7 mouse cellular contexts compared by ENCODE assay signal in genomic region chr7:19000421-19000820, GRCm38 (mm10). TPM values are rescaled to one million over a fixed set of nuclear protein-coding genes. Genes with fewer than 3 reads are reported as not detected.
A peak's percentile ranks its signal among the peaks of the same experiment; 100 is the strongest.
DNase-seq lines count a peak whose midpoint lies in the region; ATAC-seq and TF ChIP-seq lines count a peak whose summit lies in the region.

No protein-coding gene starts in this region.

- 52% methylated on average over 10 of the region's 10 CpGs for WGBS in lung, postnatal 0 days
- WGBS in forebrain, embryonic 16.5 days, result 60% methylated on average over 10 of the region's 10 CpGs
- 33% methylated on average over 10 of the region's 10 CpGs for WGBS in liver, embryonic 11.5 days

- H3K27ac ChIP-seq in lung, postnatal 0 days (ENCODE audit: low read length), result peak overlapping the region; percentile 86; the same call in 1 of the 2 replicates
- no peak overlapping the region for H3K27ac ChIP-seq in forebrain, embryonic 16.5 days (ENCODE audit: low read length)
- peak overlapping the region; percentile 39 for H3K27ac ChIP-seq in liver, embryonic 11.5 days (ENCODE audit: low read depth, low read length)

- no peaks in the 10 kb centered on the region for H3K9me3 ChIP-seq in lung, postnatal 0 days (ENCODE audit: low read length)
- H3K9me3 ChIP-seq in forebrain, embryonic 16.5 days (ENCODE audit: control insufficient read depth, low read length), result no peaks in the 10 kb centered on the region
- no peaks in the 10 kb centered on the region for H3K9me3 ChIP-seq in liver, embryonic 11.5 days (ENCODE audit: control insufficient read depth, low read length)

- TF ChIP-seq CTCF in lung, postnatal 0 days (IDR thresholded peaks at IDR 0.05), result no peak

- H3K4me3 ChIP-seq in lung, postnatal 0 days (ENCODE audit: low read depth, low read length), result peak overlapping the region; percentile 24
- peak overlapping the region; percentile 6 for H3K4me3 ChIP-seq in forebrain, embryonic 16.5 days (replicated peaks; ENCODE audit: low read length)
- H3K4me3 ChIP-seq in liver, embryonic 11.5 days (ENCODE audit: low read depth, low read length), result peak overlapping the region; percentile 61

- peak overlapping the region; percentile 54 for H3K4me2 ChIP-seq in lung, postnatal 0 days (replicated peaks; ENCODE audit: low read depth, low read length)
- 0 out of 2 replicates have a peak overlapping the region, but pooled peaks have one; percentile 9 for H3K4me2 ChIP-seq in forebrain, embryonic 16.5 days (ENCODE audit: low read length)
- H3K4me2 ChIP-seq in liver, embryonic 11.5 days, result peak overlapping the region; percentile 99

- H3K9ac ChIP-seq in lung, postnatal 0 days (replicated peaks; ENCODE audit: low read depth), result no peak overlapping the region
- H3K9ac ChIP-seq in forebrain, embryonic 16.5 days (replicated peaks; ENCODE audit: low read depth, low read length), result peak overlapping the region; percentile 29; the same call in 1 of the 2 replicates
- H3K9ac ChIP-seq in liver, embryonic 11.5 days (ENCODE audit: low read depth, low read length), result peak overlapping the region; percentile 68

- ATAC-seq in lung, postnatal 0 days, result no peak
- ATAC-seq in forebrain, embryonic 16.5 days, result no peak
- ATAC-seq in liver, embryonic 11.5 days (replicated peaks; ENCODE audit: low FRiP score), result no peak

- TF ChIP-seq EP300 in lung, postnatal 0 days (IDR thresholded peaks at IDR 0.05), result no peak

- H3K36me3 ChIP-seq in lung, postnatal 0 days (ENCODE audit: insufficient read depth, low read length), result no peaks in the 10 kb centered on the region
- H3K36me3 ChIP-seq in forebrain, embryonic 16.5 days (ENCODE audit: control insufficient read depth, insufficient read depth), result no peaks in the 10 kb centered on the region
- H3K36me3 ChIP-seq in liver, embryonic 11.5 days (ENCODE audit: control insufficient read depth, insufficient read depth, low read length), result peaks cover 7% of the 10 kb centered on the region; the same call in 1 of the 2 replicates

- DNase-seq in lung, postnatal 0 days (ENCODE audit: low spot score), result no peak
- DNase-seq in lung, postnatal 4 days, result no peak
- DNase-seq in liver, embryonic 11.5 days (ENCODE audit: low spot score), result no peak
- peak; percentile 34 for DNase-seq in thymus, postnatal 0 days (ENCODE audit: low spot score)
- no peak for DNase-seq in gastrocnemius, postnatal 25 days
- DNase-seq in ovary, postnatal 36 days (ENCODE audit: low spot score), result no peak

- peaks cover 19% of the 10 kb centered on the region for H3K4me1 ChIP-seq in lung, postnatal 0 days (ENCODE audit: insufficient read depth, low read depth, low read length)
- peaks cover 23% of the 10 kb centered on the region for H3K4me1 ChIP-seq in forebrain, embryonic 16.5 days (replicated peaks; ENCODE audit: control insufficient read depth, insufficient read depth, low read length)
- peaks cover 29% of the 10 kb centered on the region for H3K4me1 ChIP-seq in liver, embryonic 11.5 days (replicated peaks; ENCODE audit: control insufficient read depth, insufficient read depth, low read length)

- H3K27me3 ChIP-seq in lung, postnatal 0 days (replicated peaks; ENCODE audit: insufficient read depth, low read length), result no peaks in the 10 kb centered on the region
- H3K27me3 ChIP-seq in forebrain, embryonic 16.5 days (replicated peaks; ENCODE audit: control insufficient read depth, insufficient read depth, low read length), result no peaks in the 10 kb centered on the region
- H3K27me3 ChIP-seq in liver, embryonic 11.5 days (replicated peaks; ENCODE audit: control insufficient read depth, insufficient read depth, low read length), result no peaks in the 10 kb centered on the region

RNA-seq across cellular contexts. Expression of gene Irf2bp1, which starts 3.4 kb away (rescaled TPM):
- 11.7 and 12.2 TPM in 2 replicates for polyA plus RNA-seq in lung, postnatal 0 days (2015; fragmentation: Nextera tagmentation; extraction: Ambion mirVana)
- 28.0 and 30.4 TPM in 2 replicates for polyA plus RNA-seq in forebrain, embryonic 16.5 days (2015; fragmentation: Nextera tagmentation; extraction: Ambion mirVana)
- polyA plus RNA-seq in liver, embryonic 11.5 days (2014; fragmentation: Nextera tagmentation; extraction: Ambion mirVana), result 23.3 and 24.9 TPM in 2 replicates
- 18.3 and 20.7 TPM in 2 replicates for polyA plus RNA-seq in thymus, postnatal 0 days (2015; fragmentation: Nextera tagmentation; extraction: Ambion mirVana)
- total RNA-seq in gastrocnemius, postnatal 25 days (2021), result 10 to 100 TPM; 13.7 to 14.3 TPM

RNA-seq across cellular contexts. Expression of gene Mypop, which starts 9.4 kb away (rescaled TPM):
- polyA plus RNA-seq in lung, postnatal 0 days (2015; fragmentation: Nextera tagmentation; extraction: Ambion mirVana), result 2.3 and 2.6 TPM in 2 replicates
- polyA plus RNA-seq in forebrain, embryonic 16.5 days (2015; fragmentation: Nextera tagmentation; extraction: Ambion mirVana), result 3.1 and 3.6 TPM in 2 replicates
- polyA plus RNA-seq in liver, embryonic 11.5 days (2014; fragmentation: Nextera tagmentation; extraction: Ambion mirVana), result 1.5 and 2.2 TPM in 2 replicates
- 5.5 and 5.9 TPM in 2 replicates for polyA plus RNA-seq in thymus, postnatal 0 days (2015; fragmentation: Nextera tagmentation; extraction: Ambion mirVana)
- total RNA-seq in gastrocnemius, postnatal 25 days (2021), result 1 to 10 TPM; 4.3 to 4.9 TPM

RNA-seq across cellular contexts. Expression of gene Nanos2, which starts 13.2 kb away (rescaled TPM):
- not detected in 2 replicates for polyA plus RNA-seq in lung, postnatal 0 days (2015; fragmentation: Nextera tagmentation; extraction: Ambion mirVana)
- 0.46 and 0.91 TPM in 2 replicates for polyA plus RNA-seq in forebrain, embryonic 16.5 days (2015; fragmentation: Nextera tagmentation; extraction: Ambion mirVana)
- not detected in 2 replicates for polyA plus RNA-seq in liver, embryonic 11.5 days (2014; fragmentation: Nextera tagmentation; extraction: Ambion mirVana)
- not detected in 2 replicates for polyA plus RNA-seq in thymus, postnatal 0 days (2015; fragmentation: Nextera tagmentation; extraction: Ambion mirVana)
- total RNA-seq in gastrocnemius, postnatal 25 days (2021), result not detected

RNA-seq across cellular contexts. Expression of gene Foxa3, which starts 22.9 kb away (rescaled TPM):
- 0.49 and 0.70 TPM in 2 replicates for polyA plus RNA-seq in lung, postnatal 0 days (2015; fragmentation: Nextera tagmentation; extraction: Ambion mirVana)
- polyA plus RNA-seq in forebrain, embryonic 16.5 days (2015; fragmentation: Nextera tagmentation; extraction: Ambion mirVana), result not detected in 2 replicates
- polyA plus RNA-seq in liver, embryonic 11.5 days (2014; fragmentation: Nextera tagmentation; extraction: Ambion mirVana), result 29.7 and 32.0 TPM in 2 replicates
- polyA plus RNA-seq in thymus, postnatal 0 days (2015; fragmentation: Nextera tagmentation; extraction: Ambion mirVana), result 0.23 and 0.47 TPM in 2 replicates
- total RNA-seq in gastrocnemius, postnatal 25 days (2021), result not detected

RNA-seq across cellular contexts. Expression of gene Sympk, which starts 23.8 kb away (rescaled TPM):
- polyA plus RNA-seq in lung, postnatal 0 days (2015; fragmentation: Nextera tagmentation; extraction: Ambion mirVana), result 10.4 and 11.8 TPM in 2 replicates
- polyA plus RNA-seq in forebrain, embryonic 16.5 days (2015; fragmentation: Nextera tagmentation; extraction: Ambion mirVana), result 34.4 and 34.7 TPM in 2 replicates
- polyA plus RNA-seq in liver, embryonic 11.5 days (2014; fragmentation: Nextera tagmentation; extraction: Ambion mirVana), result 26.3 and 28.4 TPM in 2 replicates
- polyA plus RNA-seq in thymus, postnatal 0 days (2015; fragmentation: Nextera tagmentation; extraction: Ambion mirVana), result 18.5 and 19.6 TPM in 2 replicates
- 10 to 100 TPM; 56.6 to 59.4 TPM for total RNA-seq in gastrocnemius, postnatal 25 days (2021)

Comparison
In these comparisons a context has a peak if more than half of its experiments do, and no peak if none do; other contexts are left out.
1. H3K4me2 ChIP-seq: peak in every context shown above with its lines; median percentile 99 in liver, embryonic 11.5 days; 54 in lung, postnatal 0 days; 9 in forebrain, embryonic 16.5 days.
2. H3K4me3 ChIP-seq: peak in every context shown above with its lines; median percentile 61 in liver, embryonic 11.5 days; 24 in lung, postnatal 0 days; 6 in forebrain, embryonic 16.5 days.